Mouse (Mus musculus): Measurements from ENCODE around the gene Tbk1. TPM values are rescaled to one million over a fixed set of nuclear protein-coding genes. Genes with fewer than 3 reads are reported as not detected.

Gene Tbk1
- polyA plus RNA-seq, 1 experiment from 2014 or later, result 31.1 TPM

Small RNA genes lying within 50 kb of the gene (microRNA-seq; reads per million reads assigned to microRNA genes)
- gene Gm24330, result not detected

Other genes starting within 250 kb of the Tbk1 start
- gene Tbc1d30, start 235.5 kb downstream of the Tbk1 start, polyA plus RNA-seq (2015; fragmentation: Nextera tagmentation; extraction: Ambion mirVana), result 1.1 TPM in 2 replicates
- gene Gns, start 221.7 kb downstream of the Tbk1 start, polyA plus RNA-seq (2015; fragmentation: Nextera tagmentation; extraction: Ambion mirVana), result 46.0 and 47.6 TPM in 2 replicates
- gene Rassf3, start 110.4 kb downstream of the Tbk1 start, polyA plus RNA-seq (2015; fragmentation: Nextera tagmentation; extraction: Ambion mirVana), result 17.3 and 17.8 TPM in 2 replicates
- gene Xpot, start 39.5 kb upstream of the Tbk1 start, polyA plus RNA-seq (2015; fragmentation: Nextera tagmentation; extraction: Ambion mirVana), result 51.2 and 52.1 TPM in 2 replicates
- 0.67 and 1.4 TPM in 2 replicates for gene D930020B18Rik, start 54.8 kb upstream of the Tbk1 start, polyA plus RNA-seq (2015; fragmentation: Nextera tagmentation; extraction: Ambion mirVana)
- 2.7 and 3.2 TPM in 2 replicates for gene BC048403, start 153.2 kb upstream of the Tbk1 start, polyA plus RNA-seq (2015; fragmentation: Nextera tagmentation; extraction: Ambion mirVana)